Mouse (Mus musculus) heart, postnatal 0 days (tissue): Measurements from ENCODE around the gene Mapre1. TPM values are rescaled to one million over a fixed set of nuclear protein-coding genes. Genes with fewer than 3 reads are reported as not detected.
"Not testable (repeated sequence)": the region's sequence is repeated elsewhere in the genome, so short reads cannot be mapped to it uniquely, and the experiment has no call there.

Experiments
- ATAC-seq: fragments of 200-750 bp; cut with Nextera tagmentation; 2 replicates; pipeline ENCODE4 v1.8.0; 2017; ENCODE audit warnings: low read depth, moderate number of reproducible peaks, moderate library complexity; ENCODE audit not compliant: insufficient read depth
- DNase-seq: peaks from one replicate; pipeline ENCODE4 v3.0.0-alpha.2; 2016; ENCODE audit warnings: low spot score
- H3K27ac ChIP-seq: fragments of 300-500 bp; sonication (generic); 2 replicates; pipeline ENCODE4 v1.5.1; 2014; ENCODE audit warnings: low read depth, mild to moderate bottlenecking
- H3K27me3 ChIP-seq: fragments of 300-500 bp; sonication (generic); 2 replicates; pipeline ENCODE4 v1.6.1; 2014; ENCODE audit warnings: low read length, mixed read lengths; ENCODE audit not compliant: control insufficient read depth, insufficient read depth
- H3K36me3 ChIP-seq: fragments of 300-500 bp; sonication (generic); replicated peaks from 2 replicates; pipeline ENCODE4 v1.6.1; 2014; ENCODE audit warnings: low read length, mixed read lengths; ENCODE audit not compliant: control insufficient read depth, insufficient read depth
- H3K4me1 ChIP-seq: fragments of 300-500 bp; sonication (generic); 2 replicates; pipeline ENCODE4 v1.6.1; 2014; ENCODE audit warnings: antibody characterized with exemption; ENCODE audit not compliant: control insufficient read depth, insufficient read depth
- H3K4me2 ChIP-seq: fragments of 300-500 bp; sonication (generic); 2 replicates; pipeline ENCODE4 v1.6.1; 2014; ENCODE audit warnings: low read depth, mild to moderate bottlenecking, low read length, moderate library complexity
- H3K4me3 ChIP-seq: fragments of 300-500 bp; sonication (generic); 2 replicates; pipeline ENCODE4 v1.5.1; 2014; ENCODE audit warnings: low read depth, low read length
- H3K9ac ChIP-seq: fragments of 300-500 bp; sonication (generic); replicated peaks from 2 replicates; pipeline ENCODE4 v1.6.1; 2014; ENCODE audit warnings: low read depth, low read length, mixed read lengths
- H3K9me3 ChIP-seq: fragments of 300-500 bp; sonication (generic); replicated peaks from 2 replicates; pipeline ENCODE4 v1.6.1; 2016; ENCODE audit warnings: low read length; ENCODE audit not compliant: control insufficient read depth
- CTCF ChIP-seq: IDR thresholded peaks from 2 replicates; pipeline ENCODE4 v1.5.1; 2016; ENCODE audit warnings: antibody characterized with exemption, control low read depth, low read depth
- EP300 ChIP-seq: IDR thresholded peaks from 2 replicates; pipeline ENCODE4 v1.6.1; 2016; ENCODE audit warnings: antibody characterized with exemption, low read depth
- WGBS: fragments of 180-500 bp; shearing (Covaris S2); extraction: QIAGEN DNeasy Blood & Tissue Kit; methylation state at CpG from one replicate; pipeline ENCODE4 v1.1.7; 2014; 5-methylcytosine and 5-hydroxymethylcytosine counted together
- polyA plus RNA-seq: library from polyadenylated mRNA; unstranded; fragments of >200 nt; fragmentation: Nextera tagmentation; extraction: Ambion mirVana; gene quantifications from 2 replicates; pipeline ENCODE4 v1.2.1, GENCODE M21; 2015
- total RNA-seq: library from RNA; depleted of rRNA; stranded (reverse); fragments of >200 nt; gene quantifications from 2 replicates; pipeline ENCODE4 v1.2.3, GENCODE M21; 2014; ENCODE audit warnings: low replicate concordance

The Mapre1 gene
- total and polyA plus RNA-seq, 2 experiments from 2014 or later = 36.8 to 208 TPM

DNA sequence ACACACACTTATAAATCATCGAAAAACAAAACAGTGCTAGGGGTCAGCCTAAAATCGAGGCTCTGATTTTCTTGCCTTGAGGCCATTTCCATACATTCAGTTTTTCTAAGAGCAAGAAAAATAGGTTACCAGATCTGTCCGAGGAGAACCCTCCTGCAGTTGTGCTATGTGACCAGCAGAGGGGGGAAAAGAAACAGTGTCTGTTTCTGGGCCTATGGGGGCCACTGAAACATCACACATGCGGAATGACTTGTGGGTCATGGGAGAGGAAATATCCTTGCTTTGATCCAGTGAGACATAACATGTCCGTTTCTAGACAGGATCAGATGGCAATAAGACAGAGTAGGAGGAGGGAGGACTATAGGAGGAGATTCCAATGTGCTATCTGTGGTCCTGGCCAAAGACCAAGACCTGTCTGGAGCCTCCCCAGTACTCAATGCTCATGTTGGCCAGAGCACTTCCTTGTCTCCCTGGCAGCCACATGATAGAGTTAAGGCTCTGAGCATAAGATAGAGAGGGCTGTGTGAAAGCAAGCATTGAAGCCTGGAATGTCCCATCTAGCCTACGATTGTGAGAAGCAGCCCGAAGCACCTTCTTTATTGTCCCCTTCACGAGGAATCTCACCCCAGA, 30.3 kb upstream of the Mapre1 start:
- H3K27ac ChIP-seq = 0 out of 2 replicates have a peak overlapping the region, but pooled peaks have one; percentile 18
- H3K27me3 ChIP-seq = no peaks in the 10 kb centered on the region
- H3K4me3 ChIP-seq = no peak overlapping the region
- H3K4me1 ChIP-seq = peaks cover 15% of the 10 kb centered on the region
- no peak overlapping the region for H3K9ac ChIP-seq
- DNase-seq = peak; percentile 68
- no peak overlapping the region for H3K4me2 ChIP-seq
- TF ChIP-seq EP300 (no peak), CTCF (peak; percentile 88)
- H3K9me3 ChIP-seq = no peaks in the 10 kb centered on the region
- H3K36me3 ChIP-seq = no peaks in the 10 kb centered on the region
- ATAC-seq = peak; percentile 66
- 20% methylated on average over 8 of the region's 8 CpGs for WGBS

- H3K27ac ChIP-seq = peak overlapping the region; percentile 46; the same call in 1 of the 2 replicates
- no peaks in the 10 kb centered on the region for H3K27me3 ChIP-seq
- TF ChIP-seq CTCF (no peak), EP300 (no peak)
- no peak overlapping the region for H3K9ac ChIP-seq
- ATAC-seq (peak; percentile 21; the same call in 1 of the 2 replicates), DNase-seq (no peak)
- H3K36me3 ChIP-seq = no peaks in the 10 kb centered on the region
- no peaks in the 10 kb centered on the region for H3K9me3 ChIP-seq
- WGBS = 21% methylated on average over 3 of the region's 3 CpGs
- peaks cover 15% of the 10 kb centered on the region for H3K4me1 ChIP-seq
- no peak overlapping the region for H3K4me2 ChIP-seq
- H3K4me3 ChIP-seq = no peak overlapping the region
These were observed 28.4 kb upstream of the Mapre1 start for GRCm38 (mm10) chr2:153712646-153713091.

GRCm38 (mm10) chr2:153713227-153713626, 27.8 kb upstream of the Mapre1 start:
- Histone ChIP-seq H3K27ac (peak overlapping the region; percentile 46; the same call in 1 of the 2 replicates), H3K27me3 (no peaks in the 10 kb centered on the region), H3K9me3 (no peaks in the 10 kb centered on the region), H3K4me2 (no peak overlapping the region), H3K4me1 (peaks cover 15% of the 10 kb centered on the region), H3K9ac (no peak overlapping the region), H3K4me3 (no peak overlapping the region), H3K36me3 (no peaks in the 10 kb centered on the region)
- ATAC-seq = peak; percentile 57
- 17% methylated on average over 4 of the region's 4 CpGs for WGBS
- DNase-seq = peak; percentile 60
- no peak for TF ChIP-seq EP300
- no peak for TF ChIP-seq CTCF

GRCm38 (mm10) chr2:153717861-153718260, 23.2 kb upstream of the Mapre1 start:
- DNase-seq, H3K27ac ChIP-seq, H3K4me2 ChIP-seq, ATAC-seq, H3K9ac ChIP-seq, H3K9me3 ChIP-seq, H3K4me1 ChIP-seq, H3K4me3 ChIP-seq, H3K36me3 ChIP-seq, H3K27me3 ChIP-seq: not testable (repeated sequence)
- 29% methylated on average over 3 of the region's 3 CpGs for WGBS

- H3K36me3 ChIP-seq = no peaks in the 10 kb centered on the region
- H3K4me1 ChIP-seq = no peaks in the 10 kb centered on the region
- no peaks in the 10 kb centered on the region for H3K9me3 ChIP-seq
- 71% methylated on average over 1 of the region's 1 CpGs for WGBS
- no peak overlapping the region for H3K4me3 ChIP-seq
- no peaks in the 10 kb centered on the region for H3K27me3 ChIP-seq
- H3K27ac ChIP-seq = no peak overlapping the region
- no peak overlapping the region for H3K4me2 ChIP-seq
- no peak overlapping the region for H3K9ac ChIP-seq
- ATAC-seq (no peak), DNase-seq (no peak)
- TF ChIP-seq EP300 (no peak), CTCF (no peak)
These were observed 18.0 kb upstream of the Mapre1 start for GRCm38 (mm10) chr2:153723098-153723497.

- no peak overlapping the region for H3K27ac ChIP-seq
- no peak overlapping the region for H3K9ac ChIP-seq
- no peak for DNase-seq
- no peak overlapping the region for H3K4me3 ChIP-seq
- no peaks in the 10 kb centered on the region for H3K27me3 ChIP-seq
- WGBS = 44% methylated on average over 2 of the region's 2 CpGs
- no peak for TF ChIP-seq CTCF
- no peak for TF ChIP-seq EP300
- H3K4me2 ChIP-seq = no peak overlapping the region
- no peaks in the 10 kb centered on the region for H3K4me1 ChIP-seq
- H3K36me3 ChIP-seq = no peaks in the 10 kb centered on the region
- ATAC-seq = no peak
- H3K9me3 ChIP-seq = no peaks in the 10 kb centered on the region
These were observed 16.6 kb upstream of the Mapre1 start for GRCm38 (mm10) chr2:153724424-153724823.
